Mouse (Mus musculus) intestine, postnatal 0 days (tissue): ENCODE measurements at regions not wholly inside any gene's neighbourhood (a gene's known extent, or its start where the extent isn't known, plus 50 kb on each side); places are given as distances from the start of the nearest gene placed in this dataset.
"Not testable (repeated sequence)": the region's sequence is repeated elsewhere in the genome, so short reads cannot be mapped to it uniquely, and the experiment has no call there.

Experiments
- ATAC-seq: fragments of 200-750 bp; cut with Nextera tagmentation; 2 replicates; pipeline ENCODE4 v1.8.0; 2017; ENCODE audit warnings: mild to moderate bottlenecking, moderate TSS enrichment, moderate library complexity
- H3K27ac ChIP-seq: fragments of 300-500 bp; sonication (generic); 2 replicates; pipeline ENCODE4 v1.5.1; 2014; ENCODE audit warnings: mild to moderate bottlenecking, low read depth, low read length, moderate library complexity
- H3K27me3 ChIP-seq: fragments of 300-500 bp; sonication (generic); replicated peaks from 2 replicates; pipeline ENCODE4 v1.6.1; 2014; ENCODE audit warnings: low read length, mixed read lengths; ENCODE audit not compliant: control insufficient read depth, insufficient read depth
- H3K36me3 ChIP-seq: fragments of 300-500 bp; sonication (generic); 2 replicates; pipeline ENCODE4 v1.6.1; 2014; ENCODE audit warnings: mild to moderate bottlenecking, moderate library complexity; ENCODE audit not compliant: control insufficient read depth, insufficient read depth
- H3K4me1 ChIP-seq: fragments of 300-500 bp; sonication (generic); replicated peaks from 2 replicates; pipeline ENCODE4 v1.6.1; 2014; ENCODE audit warnings: antibody characterized with exemption, low read length, mixed read lengths; ENCODE audit not compliant: control insufficient read depth, insufficient read depth
- H3K4me2 ChIP-seq: fragments of 300-500 bp; sonication (generic); replicated peaks from 2 replicates; pipeline ENCODE4 v1.6.1; 2014; ENCODE audit warnings: low read depth, mild to moderate bottlenecking, moderate library complexity
- H3K4me3 ChIP-seq: fragments of 300-500 bp; sonication (generic); 2 replicates; pipeline ENCODE4 v1.5.1; 2014; ENCODE audit warnings: low read depth, low read length
- H3K9ac ChIP-seq: fragments of 300-500 bp; sonication (generic); 2 replicates; pipeline ENCODE4 v1.6.1; 2014; ENCODE audit warnings: mild to moderate bottlenecking, low read depth, low read length
- H3K9me3 ChIP-seq: fragments of 300-500 bp; sonication (generic); 2 replicates; pipeline ENCODE4 v1.6.1; 2016; ENCODE audit warnings: mixed run types; ENCODE audit not compliant: control insufficient read depth
- CTCF ChIP-seq: sonication (generic); IDR thresholded peaks from 2 replicates; pipeline ENCODE4 v1.5.1; 2016; ENCODE audit warnings: low read depth, mild to moderate bottlenecking, control low read depth, antibody characterized with exemption, moderate library complexity
- WGBS: fragments of 180-500 bp; shearing (Covaris S2); extraction: QIAGEN DNeasy Blood & Tissue Kit; methylation state at CpG from one replicate; pipeline ENCODE4 v1.1.7; 2014; 5-methylcytosine and 5-hydroxymethylcytosine counted together

DNA sequence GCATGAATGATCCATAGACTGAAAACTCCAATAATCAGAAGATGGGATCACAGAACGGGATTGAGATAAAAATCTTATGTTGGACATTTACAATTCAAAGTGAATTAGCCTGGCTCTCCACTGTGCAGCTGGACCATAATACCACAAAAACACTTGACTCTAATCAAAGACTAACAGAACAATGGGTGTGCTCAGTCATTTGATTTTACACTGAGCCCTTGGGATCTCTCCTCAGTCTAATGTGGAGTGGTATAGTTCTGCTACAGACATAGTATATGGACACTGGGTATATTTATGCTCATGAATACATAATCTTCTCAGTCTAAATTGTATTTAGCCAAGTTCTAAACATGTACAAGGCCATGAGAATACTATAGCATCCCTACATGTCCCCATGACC, 149.4 kb upstream of the Gm10306 start:
- no peak for ATAC-seq
- Histone ChIP-seq H3K4me3 (no peak overlapping the region), H3K4me1 (no peaks in the 10 kb centered on the region), H3K4me2 (no peak overlapping the region), H3K27me3 (no peaks in the 10 kb centered on the region), H3K27ac (no peak overlapping the region), H3K9me3 (no peaks in the 10 kb centered on the region), H3K36me3 (no peaks in the 10 kb centered on the region), H3K9ac (no peak overlapping the region)
- WGBS = 89% methylated on average over 1 of the region's 1 CpGs
- TF ChIP-seq CTCF = no peak

DNA sequence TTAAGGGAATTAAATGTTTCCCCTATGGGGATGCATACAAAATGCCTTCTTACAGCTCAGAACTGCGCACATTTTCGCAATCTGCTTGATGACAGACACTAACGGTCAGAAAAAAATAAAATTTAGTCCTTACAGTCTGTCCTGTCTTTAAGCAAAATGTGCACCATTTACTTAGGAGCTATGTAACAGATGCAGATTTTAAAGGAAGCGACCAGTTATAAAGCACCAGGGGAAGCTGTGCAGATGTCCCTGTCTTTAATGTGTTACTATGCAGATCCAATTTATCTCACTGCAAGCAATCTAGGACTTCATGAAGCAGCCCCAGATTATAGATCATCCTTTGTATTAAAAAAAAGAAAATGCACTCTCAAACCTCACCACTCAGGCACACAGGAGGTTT, 148.8 kb upstream of the Gm10306 start:
- Histone ChIP-seq H3K4me1 (no peaks in the 10 kb centered on the region), H3K9me3 (no peaks in the 10 kb centered on the region), H3K36me3 (no peaks in the 10 kb centered on the region), H3K9ac (no peak overlapping the region), H3K27me3 (no peaks in the 10 kb centered on the region), H3K4me2 (no peak overlapping the region), H3K4me3 (no peak overlapping the region), H3K27ac (no peak overlapping the region)
- no peak for ATAC-seq
- no peak for TF ChIP-seq CTCF
- WGBS = 81% methylated on average over 4 of the region's 4 CpGs

DNA sequence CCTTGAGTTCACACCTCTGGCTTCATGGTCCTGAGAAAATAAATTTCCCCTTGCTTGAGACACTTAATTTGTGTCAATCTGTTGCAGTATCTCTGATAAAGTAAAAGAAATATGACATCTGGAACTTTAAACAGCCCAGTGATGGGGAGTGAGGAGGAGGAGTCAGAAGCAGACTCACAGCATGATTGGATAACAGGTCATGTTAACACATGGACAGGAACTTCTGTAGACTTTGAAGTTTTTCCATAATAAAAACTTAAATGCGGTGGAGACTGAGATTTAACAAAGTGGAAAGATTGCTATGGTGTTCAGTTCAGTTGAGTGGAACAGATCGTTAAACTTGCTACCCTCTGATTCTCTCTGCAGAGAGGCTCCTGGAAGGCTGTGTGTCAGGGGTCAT, 143.7 kb upstream of the Gm10306 start:
- WGBS = 90% methylated on average over 2 of the region's 2 CpGs
- Histone ChIP-seq H3K4me2 (no peak overlapping the region), H3K9me3 (no peaks in the 10 kb centered on the region), H3K27me3 (no peaks in the 10 kb centered on the region), H3K4me1 (no peaks in the 10 kb centered on the region), H3K36me3 (no peaks in the 10 kb centered on the region), H3K4me3 (no peak overlapping the region), H3K27ac (no peak overlapping the region), H3K9ac (no peak overlapping the region)
- ATAC-seq = no peak
- no peak for TF ChIP-seq CTCF

DNA sequence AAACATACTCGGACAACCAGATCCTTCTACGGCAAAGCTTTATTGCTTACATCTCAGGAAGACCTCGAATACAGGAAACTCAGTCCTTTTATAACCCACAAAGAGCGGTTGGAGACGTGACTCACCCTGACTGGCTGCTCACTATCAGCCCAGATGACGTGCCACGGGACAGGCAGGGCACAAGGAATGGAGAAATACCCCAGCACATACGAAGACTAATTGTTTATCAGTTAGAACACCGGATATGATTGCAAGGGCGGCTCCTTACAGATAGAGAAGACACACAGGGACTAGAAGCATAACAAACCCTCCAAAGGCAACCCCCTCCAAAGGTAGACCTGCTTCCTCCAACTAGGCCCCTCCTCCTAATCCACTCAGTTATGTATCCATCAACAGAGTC, 130.8 kb upstream of the Gm10306 start:
- H3K9me3 ChIP-seq, H3K9ac ChIP-seq, H3K4me1 ChIP-seq, H3K36me3 ChIP-seq, ATAC-seq, H3K27me3 ChIP-seq, H3K4me2 ChIP-seq, H3K27ac ChIP-seq, H3K4me3 ChIP-seq: not testable (repeated sequence)
- 77% methylated on average over 8 of the region's 10 CpGs for WGBS

- Histone ChIP-seq H3K9me3 (0 out of 2 replicates have a peak, but pooled peaks cover 4% of the 10 kb centered on the region), H3K4me1 (no peaks in the 10 kb centered on the region), H3K36me3 (no peaks in the 10 kb centered on the region), H3K27me3 (no peaks in the 10 kb centered on the region), H3K4me3 (no peak overlapping the region), H3K9ac (no peak overlapping the region), H3K4me2 (no peak overlapping the region), H3K27ac (no peak overlapping the region)
- no peak for ATAC-seq
- WGBS = 96% methylated on average over 5 of the region's 5 CpGs
- no peak for TF ChIP-seq CTCF
Observed at GRCm38 (mm10) chr4:94427581-94427980, 128.8 kb upstream of the Gm10306 start.

DNA sequence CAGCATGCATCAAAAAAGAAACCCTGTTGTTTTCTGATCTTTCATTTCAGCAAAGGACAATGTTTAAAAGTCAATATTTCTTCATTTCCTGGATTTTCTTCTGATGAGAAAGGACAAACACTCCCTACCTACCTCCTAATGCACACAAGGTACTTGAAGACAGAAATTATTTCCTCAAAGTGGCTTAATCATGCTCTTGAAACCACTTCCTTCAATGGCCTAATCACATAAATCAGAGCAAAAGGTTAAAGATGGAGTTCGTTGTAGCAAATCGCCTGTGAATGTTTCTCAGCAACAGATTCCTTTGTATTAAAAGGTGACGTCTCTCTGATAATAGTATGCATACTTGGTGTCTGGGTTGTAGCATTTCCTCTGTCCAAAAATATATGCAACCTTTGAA, 124.3 kb upstream of the Gm10306 start:
- Histone ChIP-seq H3K4me1 (no peaks in the 10 kb centered on the region), H3K27me3 (no peaks in the 10 kb centered on the region), H3K27ac (no peak overlapping the region), H3K4me3 (no peak overlapping the region), H3K9me3 (0 out of 2 replicates have a peak, but pooled peaks cover 4% of the 10 kb centered on the region), H3K4me2 (no peak overlapping the region), H3K36me3 (no peaks in the 10 kb centered on the region), H3K9ac (no peak overlapping the region)
- WGBS = 80% methylated on average over 3 of the region's 3 CpGs
- ATAC-seq = no peak
- TF ChIP-seq CTCF = no peak

DNA sequence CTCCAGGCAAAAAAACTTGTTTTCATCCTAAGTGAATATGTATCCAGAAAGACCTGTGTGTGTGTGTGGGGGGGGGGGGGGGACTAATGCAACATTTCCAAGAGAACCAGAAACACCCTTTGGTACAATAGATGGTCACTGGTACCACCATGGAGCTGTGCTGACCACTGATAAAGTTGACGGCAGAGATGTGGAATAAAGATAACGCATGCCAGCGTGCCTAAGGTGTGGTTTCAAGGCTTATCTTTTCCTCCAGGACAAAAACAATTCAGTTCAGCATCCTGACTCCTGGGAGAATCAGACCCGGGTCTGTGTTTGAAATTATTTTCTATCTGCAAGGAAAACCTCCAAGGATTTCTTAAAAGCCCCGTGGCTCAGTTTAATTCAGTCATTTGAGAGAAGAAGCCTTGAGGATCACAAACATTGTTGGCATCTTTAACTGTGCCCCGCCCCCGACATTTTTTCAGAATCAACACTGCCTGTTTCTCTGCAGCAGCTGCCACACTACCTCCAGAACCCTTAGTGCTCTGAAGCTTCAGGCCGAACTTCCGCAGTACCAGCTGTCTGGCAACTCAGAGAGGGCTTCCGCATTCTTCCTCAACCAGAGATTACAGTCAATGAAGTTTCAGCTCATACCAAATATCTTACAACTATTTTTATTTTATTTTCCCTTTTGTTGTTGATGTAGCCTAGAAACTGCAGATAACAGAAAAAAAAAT, 118.5 kb upstream of the Gm10306 start:
- Histone ChIP-seq H3K4me3 (no peak overlapping the region), H3K36me3 (no peaks in the 10 kb centered on the region), H3K4me2 (no peak overlapping the region), H3K27ac (no peak overlapping the region), H3K9me3 (no peaks in the 10 kb centered on the region), H3K9ac (no peak overlapping the region), H3K4me1 (no peaks in the 10 kb centered on the region), H3K27me3 (no peaks in the 10 kb centered on the region)
- no peak for TF ChIP-seq CTCF
- WGBS = 53% methylated on average over 10 of the region's 10 CpGs
- no peak for ATAC-seq
